Mouse (Mus musculus) testis, postnatal 14 days (tissue): ENCODE measurements around the gene Mfsd2b.
A peak's percentile ranks its signal among the peaks of the same experiment; 100 is the strongest.

Experiments used
- DNase-seq: peaks from one replicate; pipeline ENCODE4 v3.0.0; 2021; ENCODE audit warnings: low spot score

Gene Mfsd2b

DNA sequence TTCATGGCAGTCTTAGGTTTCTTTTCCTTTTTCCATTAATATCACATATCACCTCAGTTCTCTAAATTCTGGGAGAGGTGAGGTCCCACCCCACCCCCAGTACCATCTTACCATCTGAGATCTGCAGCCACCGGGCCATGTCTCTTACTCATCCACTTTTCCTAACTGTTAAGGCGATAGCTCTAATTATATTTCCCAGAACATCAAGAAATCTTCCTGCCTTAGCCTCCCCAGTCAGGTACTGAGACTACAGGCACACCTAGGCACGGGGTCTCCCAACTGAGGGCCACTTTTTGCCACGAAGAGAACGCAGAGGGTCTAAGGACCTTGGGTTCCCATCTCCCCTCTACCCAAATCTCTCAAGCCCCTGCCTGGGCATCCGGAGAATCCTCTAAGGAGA is 628 bp downstream of the Mfsd2b start:
- DNase-seq: no peak

- DNase-seq: no peak
These were observed 1.1 kb downstream of the Mfsd2b start for GRCm38 (mm10) chr12:4872983-4873477.

DNA sequence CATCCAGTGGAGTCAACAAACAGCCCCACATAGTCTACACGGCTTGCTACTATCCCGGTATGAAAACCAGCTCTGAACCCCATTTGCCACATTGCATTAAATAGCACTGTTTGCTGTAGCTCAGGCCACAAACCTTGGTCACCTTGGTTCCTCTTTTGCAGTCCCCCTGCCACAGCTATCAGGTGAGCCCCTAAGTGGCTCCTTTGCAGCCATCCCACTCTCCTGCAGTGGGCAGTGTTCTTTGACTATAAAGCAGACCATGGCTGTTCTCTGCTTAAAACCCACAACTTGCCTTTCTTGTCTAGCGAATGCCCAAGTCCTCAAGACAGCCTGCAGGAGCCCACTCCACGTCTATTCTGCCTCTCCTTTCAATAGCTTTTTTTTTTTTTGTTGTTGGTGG is 1.9 kb downstream of the Mfsd2b start:
- no peak for DNase-seq

- DNase-seq: no peak
These were observed 2.9 kb downstream of the Mfsd2b start for GRCm38 (mm10) chr12:4871260-4871659.

DNA sequence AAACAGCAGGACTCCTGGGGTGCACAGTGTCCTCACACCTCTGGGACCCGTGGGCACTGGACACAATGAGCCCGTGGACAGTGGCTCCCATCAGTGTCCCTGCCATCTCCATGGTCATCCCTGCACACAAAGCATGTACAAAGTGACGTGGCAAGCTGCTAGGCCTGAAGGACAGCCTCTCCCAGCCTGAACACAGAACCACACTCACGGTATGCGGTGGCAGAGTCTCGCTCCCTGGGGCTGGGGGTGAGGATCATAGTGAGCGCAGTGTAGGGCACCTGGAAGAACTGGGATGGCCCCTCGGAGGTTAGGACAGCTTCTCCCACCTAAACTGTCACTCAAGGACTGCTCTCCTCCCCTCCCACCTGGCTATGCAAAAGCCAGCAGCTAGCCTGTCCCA is 5.2 kb downstream of the Mfsd2b start:
- no peak for DNase-seq

DNA sequence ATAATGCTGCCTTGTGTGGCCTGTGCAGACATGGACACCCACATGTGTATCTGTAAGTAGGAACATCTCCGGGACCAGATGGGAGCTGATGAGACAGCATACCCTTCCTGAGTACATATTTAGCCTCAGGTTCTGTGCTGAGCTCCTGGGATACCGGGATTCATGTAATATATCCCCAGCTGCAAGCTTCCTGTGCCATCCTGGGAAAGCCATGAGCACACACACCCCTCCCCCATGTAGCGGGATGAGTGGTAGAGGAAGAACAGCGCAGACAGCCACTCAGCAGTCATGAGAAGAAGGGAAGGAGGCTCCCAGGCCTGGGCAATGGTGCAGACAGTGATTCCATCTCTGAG is 9.8 kb downstream of the Mfsd2b start:
- DNase-seq: no peak

- no peak for DNase-seq
These were observed 10.4 kb downstream of the Mfsd2b start for GRCm38 (mm10) chr12:4863654-4864337.

DNA sequence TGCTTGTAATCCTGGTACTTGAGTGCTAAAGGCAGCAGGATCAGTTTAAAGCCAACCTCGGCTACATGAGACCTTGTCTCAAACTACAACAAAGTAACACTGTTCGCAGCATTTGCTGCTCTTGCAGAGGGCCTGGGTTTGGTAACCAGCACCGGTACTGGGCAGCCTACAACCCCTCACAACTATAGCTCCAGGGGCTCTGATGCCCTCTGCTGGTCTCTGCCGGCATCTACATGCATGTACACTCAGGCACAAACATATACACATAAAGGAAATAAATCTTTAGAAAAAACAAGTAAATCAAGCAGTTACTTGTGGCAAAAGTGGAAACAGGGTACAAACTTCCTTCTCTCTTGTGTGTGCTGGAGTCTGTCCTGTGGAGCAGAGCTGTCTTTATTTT is 11.5 kb downstream of the Mfsd2b start:
- peak; percentile 26 for DNase-seq

- DNase-seq: no peak
These were observed 14.8 kb downstream of the Mfsd2b start for GRCm38 (mm10) chr12:4859241-4859914.

GRCm38 (mm10) chr12:4856834-4857233 is 17.3 kb downstream of the Mfsd2b start:
- DNase-seq: no peak

DNA sequence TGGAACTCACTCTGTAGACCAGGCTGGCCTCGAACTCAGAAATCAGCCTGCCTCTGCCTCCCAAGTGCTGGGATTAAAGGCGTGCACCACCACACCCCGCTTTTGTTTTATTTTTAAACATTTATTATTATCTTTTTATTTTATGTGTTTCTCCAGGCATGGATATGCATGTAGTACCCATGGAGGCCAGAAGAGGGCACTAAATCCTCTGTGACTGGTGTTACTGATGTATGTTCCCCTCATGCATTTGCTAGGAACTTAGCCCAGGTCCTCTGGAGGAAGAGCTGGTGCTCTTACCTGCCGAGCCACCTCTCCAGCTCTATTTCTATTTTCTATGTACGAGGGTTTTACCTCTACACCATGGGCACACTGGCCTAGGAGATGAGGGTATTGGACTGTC is 18.0 kb downstream of the Mfsd2b start:
- no peak for DNase-seq

DNA sequence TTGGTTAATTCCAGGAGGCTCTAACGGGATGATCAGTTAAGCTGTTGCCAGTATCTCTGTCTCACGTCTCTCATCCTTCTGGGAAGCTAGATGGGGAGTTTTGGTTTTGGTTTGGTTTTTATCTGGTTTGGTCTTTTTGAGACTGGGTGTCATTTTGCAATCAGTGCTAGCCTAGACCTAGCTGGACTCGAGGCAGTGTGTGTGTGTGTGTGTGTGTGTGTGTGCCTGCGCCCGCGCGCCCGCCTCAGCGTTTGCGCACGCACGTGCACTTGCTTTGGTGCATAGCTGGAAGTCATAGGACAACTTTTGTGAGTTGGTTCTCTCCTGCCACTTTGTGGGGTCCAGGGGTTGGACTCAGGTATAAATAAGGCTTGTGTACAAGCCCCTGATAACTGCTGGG is 30.4 kb downstream of the Mfsd2b start:
- peak; percentile 24 for DNase-seq

DNA sequence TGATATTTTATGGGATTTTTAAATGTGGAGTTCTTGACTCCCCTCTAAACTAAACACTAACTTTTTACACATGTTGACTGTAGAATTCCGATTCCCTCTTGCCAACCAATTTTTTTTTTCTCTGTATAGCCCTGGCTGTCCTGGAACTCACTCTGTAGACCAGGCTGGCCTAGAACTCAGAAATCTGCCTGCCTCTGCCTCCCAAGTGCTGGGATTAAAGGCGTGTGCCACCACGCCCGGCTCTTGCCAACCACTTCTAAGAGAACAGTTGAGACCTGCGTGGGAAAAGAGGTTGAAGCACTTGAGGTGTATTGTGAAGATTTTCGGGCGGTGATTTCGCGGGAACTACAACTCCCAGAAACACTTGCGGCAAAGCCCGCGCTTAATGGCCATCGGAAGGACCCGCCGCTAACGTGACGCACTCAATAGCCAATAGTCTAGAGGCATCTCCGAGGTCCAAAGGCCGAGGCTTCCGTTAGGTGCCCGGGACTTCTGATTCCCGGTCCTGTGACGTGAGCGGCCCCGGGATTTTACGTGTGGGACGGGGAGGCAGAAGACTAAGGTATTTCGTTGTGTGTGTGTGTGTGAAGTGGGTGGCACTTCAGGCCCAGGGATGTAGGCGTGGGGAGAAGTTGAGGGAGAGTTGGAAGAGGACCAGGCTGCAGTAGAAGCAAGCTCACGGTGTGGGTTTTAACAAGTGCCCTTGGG is 31.1 kb downstream of the Mfsd2b start, which contains the start of gene Wdcp:
Gene Wdcp (plus strand): TSS at position 414 of the 708 bp plus-strand sequence.
- peak; percentile 91 for DNase-seq

DNA sequence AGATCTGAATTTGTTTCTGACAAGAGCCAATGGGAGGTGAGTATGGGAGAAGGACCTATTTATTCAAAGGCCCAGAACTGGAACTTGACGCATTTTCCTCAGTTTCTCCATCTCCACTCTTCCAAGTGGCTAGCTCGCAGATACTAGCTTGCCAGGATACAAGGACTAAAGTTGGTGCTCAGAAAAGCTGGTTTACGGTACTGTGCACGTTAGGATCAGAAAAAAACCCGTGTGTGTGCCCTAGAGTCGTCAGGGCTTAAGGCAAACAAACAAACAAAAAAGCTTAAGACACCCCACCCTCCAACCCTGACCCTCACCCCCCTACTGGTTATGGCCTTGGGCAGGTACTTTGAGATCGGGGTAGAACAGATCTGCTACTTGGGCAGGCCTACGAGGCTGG is 31.7 kb downstream of the Mfsd2b start:
- DNase-seq: no peak

DNA sequence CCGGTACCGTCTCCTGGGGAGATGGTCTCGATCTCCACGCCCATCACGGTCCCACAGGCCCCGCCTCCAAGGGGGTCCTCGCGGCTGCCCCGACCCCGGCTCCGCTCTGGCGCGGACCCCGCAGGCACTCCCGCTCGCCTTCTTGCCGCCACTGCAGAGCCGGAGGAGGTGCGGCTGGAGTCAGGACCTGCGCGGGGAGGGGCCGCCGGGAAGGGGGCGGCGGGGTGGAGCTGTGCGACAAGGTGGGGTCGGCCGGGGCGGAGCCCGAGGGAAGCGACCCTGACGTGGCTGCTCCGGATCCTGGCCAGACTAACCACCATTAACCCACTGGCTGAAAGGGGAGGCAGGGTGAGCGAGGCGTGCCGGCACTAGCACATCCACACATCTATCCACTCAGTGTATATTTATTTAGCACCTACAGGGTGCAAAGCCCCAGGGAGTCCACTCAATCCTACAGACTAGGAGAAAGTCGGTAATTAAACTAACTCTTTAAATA is 32.7 kb downstream of the Mfsd2b start, which contains the start of gene Fkbp1b:
Gene Fkbp1b (minus strand): TSS at position 200 of the 496 bp plus-strand sequence.
- peak; percentile 40 for DNase-seq

DNA sequence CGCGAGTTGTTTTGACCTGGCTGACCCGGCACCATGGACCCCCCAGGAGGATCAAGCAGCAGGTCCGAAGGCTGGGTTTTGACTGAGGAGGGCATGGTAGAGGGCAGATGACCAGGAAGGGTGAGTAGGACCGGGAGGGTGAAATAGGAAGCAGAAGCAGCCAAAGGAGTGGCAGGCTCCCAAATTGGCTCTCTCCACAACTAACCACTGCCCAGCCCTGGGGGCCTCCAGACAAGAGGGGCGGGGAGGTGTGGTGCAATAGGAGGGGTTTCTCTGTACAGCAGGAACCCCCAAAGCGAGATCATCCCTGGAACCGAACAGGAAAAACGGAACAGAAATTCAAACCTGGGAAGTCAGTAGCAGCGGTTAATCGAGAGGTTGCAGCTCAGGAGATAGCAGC is 33.4 kb downstream of the Mfsd2b start:
- DNase-seq: no peak

GRCm38 (mm10) chr12:4840010-4840409 is 34.1 kb downstream of the Mfsd2b start:
- DNase-seq: no peak

DNA sequence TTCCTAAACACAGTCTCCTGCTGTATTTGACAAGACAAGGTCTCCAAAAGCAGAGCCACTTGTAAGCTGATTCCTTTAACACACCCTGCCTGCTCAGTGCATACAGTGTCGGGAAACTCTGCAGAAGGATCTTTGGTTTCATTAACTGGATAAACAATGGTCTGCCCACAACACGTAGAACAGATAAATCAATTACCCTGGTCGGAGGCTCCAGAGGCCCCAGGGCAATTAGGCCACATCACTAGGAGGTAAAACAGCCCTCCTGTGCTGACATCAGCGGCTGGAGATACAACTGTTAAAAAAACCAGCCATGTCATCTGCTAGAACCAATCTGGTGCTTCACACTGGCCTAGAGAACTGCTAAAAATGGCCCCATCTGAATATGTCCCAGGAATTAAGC is 37.2 kb downstream of the Mfsd2b start:
- DNase-seq: no peak

- DNase-seq: no peak
These were observed 46.9 kb downstream of the Mfsd2b start for GRCm38 (mm10) chr12:4827256-4827655.

GRCm38 (mm10) chr12:4817361-4818101 is 56.6 kb downstream of the Mfsd2b start, which contains the start of gene Sf3b6:
Gene Sf3b6, plus strand, starts transcription at chr12:4817544.
- peak; percentile 97 for DNase-seq

DNA sequence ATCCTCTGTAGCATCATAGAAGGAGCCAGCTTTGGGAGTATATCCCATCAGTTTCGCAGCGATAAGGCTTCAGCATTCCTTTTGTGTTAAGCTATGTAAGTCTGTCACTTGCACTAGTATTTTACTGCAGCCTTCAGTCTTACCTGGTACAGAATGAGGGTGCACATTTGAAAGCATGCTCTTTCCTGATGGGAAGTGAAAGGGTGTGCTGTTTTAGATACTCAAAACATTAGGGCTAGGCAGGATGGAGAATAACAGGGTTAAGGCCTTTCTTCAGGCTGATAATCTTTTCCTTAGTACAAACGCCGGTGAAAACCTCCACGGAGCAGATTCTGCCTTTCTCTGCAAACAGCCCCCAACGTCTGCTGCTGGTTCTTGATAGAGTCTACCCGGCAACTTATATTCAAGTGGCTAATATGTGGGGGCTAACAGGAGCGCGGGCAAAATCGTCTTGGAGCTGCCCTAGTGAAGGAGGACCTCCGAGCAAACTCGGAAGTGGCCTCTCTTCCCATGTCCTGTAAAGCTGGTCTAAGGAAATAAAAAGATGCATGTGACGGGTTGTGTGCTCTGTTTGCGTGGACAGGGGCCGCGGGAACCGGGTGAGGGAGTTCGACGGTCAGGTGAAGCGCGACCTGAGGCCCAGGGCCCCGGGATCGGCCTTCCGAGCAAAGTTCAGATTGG is 57.3 kb downstream of the Mfsd2b start:
- DNase-seq: no peak
